Mouse (Mus musculus): ENCODE data around the gene Cdc14a.

DNA sequence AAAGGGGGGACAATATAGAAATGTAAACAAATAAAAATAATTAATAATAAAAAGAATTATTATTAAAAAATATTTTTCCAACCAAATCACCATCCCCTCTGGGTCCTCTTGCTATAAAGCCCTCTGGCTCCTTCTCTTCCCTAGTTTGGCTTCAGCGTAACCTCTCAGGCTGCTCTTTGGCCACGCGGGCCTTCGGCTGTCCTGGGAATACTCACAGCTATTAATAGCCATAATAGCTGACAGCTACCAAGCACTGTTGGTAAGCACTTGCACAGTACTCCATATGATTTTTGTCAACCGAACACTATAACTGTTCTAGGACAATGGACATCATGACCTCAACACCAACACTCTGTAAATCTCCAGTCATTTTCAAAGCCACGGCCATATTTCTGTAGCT, 135.0 kb downstream of the Cdc14a start:
- TF ChIP-seq CTCF (IDR thresholded peaks at IDR 0.05; ENCODE audit: low read depth, low read length) (no peak), TAL1 (conservative IDR thresholded peaks at IDR 0.05; ENCODE audit: low read depth, low read length) (no peak), GATA1 (IDR thresholded peaks at IDR 0.05; ENCODE audit: borderline replicate concordance, low read length) (no peak), GATA2 (IDR thresholded peaks at IDR 0.05; ENCODE audit: borderline replicate concordance, low read depth, low read length) (no peak)

Measured in G1E (cell line).